Mouse (Mus musculus): Measurements from ENCODE around the gene Rsc1a1. TPM values are rescaled to one million over a fixed set of nuclear protein-coding genes. Genes with fewer than 3 reads are reported as not detected.

The Rsc1a1 gene
- polyA plus RNA-seq, 1 experiment from 2014 or later, result 1.3 TPM

DNA sequence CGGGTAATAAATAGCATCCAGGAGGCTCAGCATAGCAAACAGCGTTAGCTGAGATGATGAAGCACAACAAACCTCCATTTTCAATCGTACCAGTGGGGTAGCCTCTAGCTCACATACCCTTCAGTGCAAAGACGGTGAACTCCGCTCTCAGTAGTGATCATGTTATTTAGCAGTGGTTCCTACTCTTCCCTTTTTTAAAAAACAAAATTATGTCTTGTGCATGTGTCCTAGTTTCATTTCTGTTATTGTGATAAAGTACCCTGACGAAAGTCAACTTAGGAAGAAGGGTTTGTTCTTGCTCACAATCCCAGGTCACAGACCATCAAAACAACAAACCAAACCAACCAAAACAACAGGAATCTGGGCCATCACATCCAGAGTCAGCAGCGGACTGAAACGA is 39.4 kb downstream of the Rsc1a1 start:
- H3K36me3 ChIP-seq, result peaks cover 49% of the 10 kb centered on the region
- no peaks in the 10 kb centered on the region for H3K27me3 ChIP-seq (ENCODE audit: low read depth, poor library complexity, severe bottlenecking)
- H3K9me3 ChIP-seq (replicated peaks), result 0 out of 2 replicates have a peak, but pooled peaks cover 2% of the 10 kb centered on the region
- no peak overlapping the region for H3K27ac ChIP-seq
- no peak for DNase-seq (ENCODE audit: low spot score)
- 95% methylated on average over 8 of the region's 8 CpGs for WGBS
- no peaks in the 10 kb centered on the region for H3K4me1 ChIP-seq
- no peak overlapping the region for H3K4me3 ChIP-seq

DNA sequence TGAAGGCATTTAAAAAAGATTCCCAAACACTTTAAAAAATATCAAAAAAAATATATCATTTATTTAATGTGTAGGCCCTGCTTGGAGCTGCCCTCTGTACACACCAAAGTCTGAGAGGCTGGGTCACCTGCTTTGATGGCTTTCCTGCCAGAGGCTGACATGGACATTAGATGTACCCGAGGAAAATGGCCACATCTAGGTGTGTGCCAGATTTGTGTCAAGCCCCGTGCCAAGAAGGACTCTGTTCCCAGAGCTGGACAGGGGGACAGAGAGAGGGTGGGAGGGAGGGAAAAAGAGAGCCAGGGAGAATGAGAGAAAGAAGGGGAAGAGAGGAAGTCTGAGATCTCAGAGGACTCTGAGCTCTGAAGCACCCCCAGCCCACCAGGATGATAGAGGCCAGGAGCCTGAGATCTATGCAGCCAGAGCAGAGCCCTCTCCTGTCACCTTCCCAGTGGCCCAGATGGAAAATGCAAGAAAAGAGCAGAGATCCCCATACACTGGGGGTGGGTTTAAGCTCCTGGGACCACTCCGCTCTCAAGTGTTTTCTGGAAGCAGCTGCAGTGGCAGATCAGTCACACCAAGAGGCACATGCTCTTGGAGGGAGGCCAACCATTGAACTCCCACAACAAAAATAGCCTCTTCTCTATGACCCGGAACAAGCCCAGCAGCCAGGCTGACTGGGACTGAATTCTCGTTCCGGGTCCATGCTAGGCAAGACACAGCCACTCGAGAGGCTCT is 42.1 kb downstream of the Rsc1a1 start:
- H3K36me3 ChIP-seq, result peaks cover 58% of the 10 kb centered on the region
- 0 out of 2 replicates have a peak, but pooled peaks cover 2% of the 10 kb centered on the region for H3K9me3 ChIP-seq (replicated peaks)
- H3K4me3 ChIP-seq, result no peak overlapping the region
- DNase-seq (ENCODE audit: low spot score), result no peak
- H3K4me1 ChIP-seq, result no peaks in the 10 kb centered on the region
- whole genome bisulfite sequencing, result 88% methylated on average over 7 of the region's 7 CpGs
- no peaks in the 10 kb centered on the region for H3K27me3 ChIP-seq (ENCODE audit: low read depth, poor library complexity, severe bottlenecking)
- H3K27ac ChIP-seq, result no peak overlapping the region

DNA sequence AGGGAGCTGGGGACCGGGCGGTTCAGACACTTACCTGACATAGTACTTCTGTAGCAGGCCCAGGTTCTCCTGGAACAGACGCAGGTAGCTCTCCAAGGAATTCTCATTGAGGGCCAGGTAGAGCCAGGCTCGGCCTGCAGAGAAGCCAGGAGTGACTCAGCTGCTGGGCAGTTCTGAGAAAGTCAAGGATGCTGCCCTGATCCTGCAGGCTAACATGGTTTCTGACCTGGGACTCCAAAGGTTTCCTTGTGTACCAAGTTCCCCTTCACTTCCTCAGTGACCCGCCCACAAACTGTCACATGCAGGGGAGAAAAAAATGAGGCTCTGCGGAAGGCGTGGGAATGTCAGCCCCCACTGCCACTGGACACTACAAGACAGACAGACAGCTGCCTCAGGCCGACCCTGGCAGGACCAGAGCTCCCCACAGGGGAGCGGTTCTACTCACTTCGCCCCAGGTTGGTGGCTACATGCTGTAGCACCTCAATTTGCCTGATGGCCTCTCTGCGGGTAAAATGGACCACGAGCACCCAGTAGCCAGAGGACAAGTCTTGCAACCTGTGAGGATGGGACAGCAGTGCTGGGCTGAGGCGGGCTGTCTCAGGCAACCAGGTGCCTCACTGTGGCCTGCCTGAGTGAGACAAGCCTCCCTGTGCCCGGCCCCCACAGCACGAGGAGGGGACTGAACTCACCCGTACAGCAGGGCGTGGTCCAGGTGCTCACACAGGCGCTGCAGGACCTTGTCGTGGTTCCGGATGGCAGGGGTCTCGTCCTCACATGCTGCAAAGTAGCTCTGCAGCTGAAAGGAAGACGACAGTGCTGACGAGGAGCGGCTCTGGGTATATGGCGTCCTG is 43.2 kb downstream of the Rsc1a1 start:
- Histone ChIP-seq H3K27me3 (ENCODE audit: low read depth, poor library complexity, severe bottlenecking) (no peaks in the 10 kb centered on the region), H3K27ac (no peak overlapping the region), H3K9me3 (replicated peaks) (0 out of 2 replicates have a peak, but pooled peaks cover under 1% of the 10 kb centered on the region), H3K36me3 (peaks cover 60% of the 10 kb centered on the region), H3K4me3 (no peak overlapping the region), H3K4me1 (peaks cover 4% of the 10 kb centered on the region)
- 91% methylated on average over 25 of the region's 25 CpGs for WGBS
- DNase-seq (ENCODE audit: low spot score), result no peak

DNA sequence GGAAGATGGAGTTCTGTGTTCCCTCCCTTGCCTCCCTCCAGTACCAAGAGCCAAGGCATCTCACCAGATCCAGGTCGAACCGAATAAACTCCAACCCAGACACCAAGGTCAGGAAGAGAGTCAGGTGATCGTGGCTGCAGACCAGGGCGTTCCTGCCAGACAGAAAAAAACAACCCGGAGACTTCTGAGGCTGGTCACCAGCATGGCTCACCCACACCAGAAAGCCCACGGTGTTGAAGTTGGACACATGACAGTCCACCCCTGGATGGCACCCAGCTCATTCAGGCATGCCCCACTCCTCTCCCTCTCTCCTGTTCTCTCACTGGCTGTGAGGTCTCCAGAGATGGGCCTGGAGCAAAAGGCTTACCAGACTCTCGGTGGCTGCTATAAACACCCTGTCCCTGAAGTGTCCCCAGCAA is 44.0 kb downstream of the Rsc1a1 start:
- Histone ChIP-seq H3K27ac (no peak overlapping the region), H3K9me3 (replicated peaks) (no peaks in the 10 kb centered on the region), H3K4me3 (no peak overlapping the region), H3K36me3 (peaks cover 61% of the 10 kb centered on the region), H3K27me3 (ENCODE audit: low read depth, poor library complexity, severe bottlenecking) (no peaks in the 10 kb centered on the region), H3K4me1 (peaks cover 12% of the 10 kb centered on the region)
- no peak for DNase-seq (ENCODE audit: low spot score)
- 93% methylated on average over 7 of the region's 7 CpGs for WGBS

DNA sequence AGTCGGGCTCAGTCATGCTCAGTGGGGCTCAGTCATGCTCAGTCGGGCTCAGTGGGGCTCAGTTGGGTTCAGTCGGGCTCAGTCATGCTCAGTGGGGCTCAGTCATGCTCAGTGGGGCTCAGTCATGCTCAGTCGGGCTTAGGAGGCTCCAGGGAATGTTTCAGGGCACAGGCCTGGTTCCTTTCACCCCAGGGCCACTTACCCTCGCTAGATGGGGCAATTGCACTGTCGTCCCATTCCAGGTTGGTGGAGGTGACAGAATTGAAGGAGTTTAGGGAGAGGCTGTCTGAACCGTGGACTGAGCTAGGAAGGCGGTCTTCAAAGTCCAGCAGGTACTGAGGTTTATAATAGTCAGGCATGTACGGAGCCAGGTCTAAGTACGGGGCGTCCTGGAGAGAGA is 45.9 kb downstream of the Rsc1a1 start:
- Histone ChIP-seq H3K36me3 (peaks cover 70% of the 10 kb centered on the region), H3K4me1 (peaks cover 21% of the 10 kb centered on the region), H3K27me3 (ENCODE audit: low read depth, poor library complexity, severe bottlenecking) (no peaks in the 10 kb centered on the region), H3K27ac (no peak overlapping the region), H3K9me3 (replicated peaks) (no peaks in the 10 kb centered on the region), H3K4me3 (no peak overlapping the region)
- DNase-seq (ENCODE audit: low spot score), result no peak
- 82% methylated on average over 11 of the region's 11 CpGs for WGBS

DNA sequence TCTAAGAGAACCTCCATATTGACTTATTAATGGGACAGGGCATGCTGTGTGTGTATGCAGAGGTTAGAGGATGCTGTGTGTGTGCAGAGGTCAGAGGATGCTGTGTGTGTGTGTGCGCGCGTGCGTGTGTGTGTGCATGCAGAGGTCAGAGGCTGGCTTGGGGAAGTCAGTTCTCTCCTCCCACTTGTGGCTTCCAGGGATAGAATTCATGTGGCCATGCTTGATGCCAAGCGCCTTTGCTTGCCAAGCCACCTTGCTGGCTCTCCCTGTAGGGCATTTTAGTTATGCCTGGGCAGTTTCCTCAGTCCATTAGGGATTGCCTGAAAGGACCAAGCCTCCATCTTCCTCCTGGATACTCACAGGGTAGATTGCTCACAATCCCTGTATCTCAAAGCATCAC is 48.7 kb downstream of the Rsc1a1 start:
- Histone ChIP-seq H3K9me3 (replicated peaks) (0 out of 2 replicates have a peak, but pooled peaks cover 3% of the 10 kb centered on the region), H3K4me3 (no peak overlapping the region), H3K4me1 (peaks cover 21% of the 10 kb centered on the region), H3K27me3 (ENCODE audit: low read depth, poor library complexity, severe bottlenecking) (no peaks in the 10 kb centered on the region), H3K27ac (no peak overlapping the region; the same call in 1 of the 2 replicates), H3K36me3 (peaks cover 86% of the 10 kb centered on the region)
- DNase-seq (ENCODE audit: low spot score), result no peak
- 92% methylated on average over 5 of the region's 5 CpGs for WGBS

DNA sequence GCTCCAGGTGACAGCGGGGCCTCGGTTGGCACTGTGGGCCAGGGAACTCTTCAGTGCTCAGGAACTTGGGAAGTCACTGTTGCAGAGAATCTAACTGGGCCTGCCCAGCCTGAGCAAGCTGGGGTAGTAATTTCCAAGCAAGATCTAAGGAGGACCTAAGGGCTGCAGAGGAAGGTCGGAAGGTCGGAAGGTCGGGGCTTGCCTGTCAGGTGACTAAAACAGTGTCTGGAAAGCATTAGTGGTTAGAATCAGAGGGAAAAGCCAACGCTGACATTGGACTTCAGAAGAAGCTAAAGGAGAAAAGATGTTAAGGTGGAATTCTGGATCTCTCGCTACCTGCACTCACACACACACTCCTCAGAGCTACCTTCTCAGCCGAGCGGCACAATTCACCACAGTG is 49.4 kb downstream of the Rsc1a1 start:
- H3K36me3 ChIP-seq, result peaks cover 86% of the 10 kb centered on the region
- no peak overlapping the region for H3K4me3 ChIP-seq
- H3K4me1 ChIP-seq, result peaks cover 21% of the 10 kb centered on the region
- WGBS, result 48% methylated on average over 9 of the region's 9 CpGs
- no peak overlapping the region for H3K27ac ChIP-seq
- H3K27me3 ChIP-seq (ENCODE audit: low read depth, poor library complexity, severe bottlenecking), result no peaks in the 10 kb centered on the region
- no peak for DNase-seq (ENCODE audit: low spot score)
- H3K9me3 ChIP-seq (replicated peaks), result 0 out of 2 replicates have a peak, but pooled peaks cover 3% of the 10 kb centered on the region

Other genes starting within 250 kb of the Rsc1a1 start
- not detected in 2 replicates for gene Srarp, start 249.5 kb downstream of the Rsc1a1 start, polyA plus RNA-seq (2016; fragmentation: Nextera tagmentation; extraction: Ambion mirVana)
- 60.6 and 66.5 TPM in 2 replicates for gene Zbtb17, start 240.9 kb downstream of the Rsc1a1 start, polyA plus RNA-seq (2016; fragmentation: Nextera tagmentation; extraction: Ambion mirVana)
- 11.5 TPM in 2 replicates for gene Spen, start 147.0 kb downstream of the Rsc1a1 start, polyA plus RNA-seq (2016; fragmentation: Nextera tagmentation; extraction: Ambion mirVana)
- 58.6 and 77.7 TPM in 2 replicates for gene Fblim1, start 79.5 kb downstream of the Rsc1a1 start, polyA plus RNA-seq (2016; fragmentation: Nextera tagmentation; extraction: Ambion mirVana)
- gene Tmem82, start 67.0 kb downstream of the Rsc1a1 start, polyA plus RNA-seq (2016; fragmentation: Nextera tagmentation; extraction: Ambion mirVana), result 1.1 and 1.6 TPM in 2 replicates
- gene Slc25a34, start 61.8 kb downstream of the Rsc1a1 start, polyA plus RNA-seq (2016; fragmentation: Nextera tagmentation; extraction: Ambion mirVana), result 0.05 TPM in 1 of 2 replicates, not detected in the other
- gene Plekhm2, start 20.7 kb downstream of the Rsc1a1 start, polyA plus RNA-seq (2016; fragmentation: Nextera tagmentation; extraction: Ambion mirVana), result 5.0 and 5.6 TPM in 2 replicates
- gene Ddi2, start 37.8 kb upstream of the Rsc1a1 start, polyA plus RNA-seq (2016; fragmentation: Nextera tagmentation; extraction: Ambion mirVana), result 33.2 and 33.8 TPM in 2 replicates
- gene Agmat, start 61.1 kb upstream of the Rsc1a1 start, polyA plus RNA-seq (2016; fragmentation: Nextera tagmentation; extraction: Ambion mirVana), result not detected in 2 replicates
- 3.7 and 4.6 TPM in 2 replicates for gene Dnajc16, start 105.3 kb upstream of the Rsc1a1 start, polyA plus RNA-seq (2016; fragmentation: Nextera tagmentation; extraction: Ambion mirVana)
- 24.0 and 24.2 TPM in 2 replicates for gene Casp9, start 108.0 kb upstream of the Rsc1a1 start, polyA plus RNA-seq (2016; fragmentation: Nextera tagmentation; extraction: Ambion mirVana)
- not detected in 2 replicates for gene Cela2a, start 140.6 kb upstream of the Rsc1a1 start, polyA plus RNA-seq (2016; fragmentation: Nextera tagmentation; extraction: Ambion mirVana)
- not detected in 2 replicates for gene Ctrc, start 160.8 kb upstream of the Rsc1a1 start, polyA plus RNA-seq (2016; fragmentation: Nextera tagmentation; extraction: Ambion mirVana)
- 33.7 and 35.1 TPM in 2 replicates for gene Efhd2, start 189.3 kb upstream of the Rsc1a1 start, polyA plus RNA-seq (2016; fragmentation: Nextera tagmentation; extraction: Ambion mirVana)